Mouse (Mus musculus) kidney, adult 9 months (tissue): ENCODE measurements around the gene Surf2.

Experiments
- DNase-seq: peaks from one replicate; pipeline ENCODE4 v3.0.0; 2022

Surf2 gene

DNA sequence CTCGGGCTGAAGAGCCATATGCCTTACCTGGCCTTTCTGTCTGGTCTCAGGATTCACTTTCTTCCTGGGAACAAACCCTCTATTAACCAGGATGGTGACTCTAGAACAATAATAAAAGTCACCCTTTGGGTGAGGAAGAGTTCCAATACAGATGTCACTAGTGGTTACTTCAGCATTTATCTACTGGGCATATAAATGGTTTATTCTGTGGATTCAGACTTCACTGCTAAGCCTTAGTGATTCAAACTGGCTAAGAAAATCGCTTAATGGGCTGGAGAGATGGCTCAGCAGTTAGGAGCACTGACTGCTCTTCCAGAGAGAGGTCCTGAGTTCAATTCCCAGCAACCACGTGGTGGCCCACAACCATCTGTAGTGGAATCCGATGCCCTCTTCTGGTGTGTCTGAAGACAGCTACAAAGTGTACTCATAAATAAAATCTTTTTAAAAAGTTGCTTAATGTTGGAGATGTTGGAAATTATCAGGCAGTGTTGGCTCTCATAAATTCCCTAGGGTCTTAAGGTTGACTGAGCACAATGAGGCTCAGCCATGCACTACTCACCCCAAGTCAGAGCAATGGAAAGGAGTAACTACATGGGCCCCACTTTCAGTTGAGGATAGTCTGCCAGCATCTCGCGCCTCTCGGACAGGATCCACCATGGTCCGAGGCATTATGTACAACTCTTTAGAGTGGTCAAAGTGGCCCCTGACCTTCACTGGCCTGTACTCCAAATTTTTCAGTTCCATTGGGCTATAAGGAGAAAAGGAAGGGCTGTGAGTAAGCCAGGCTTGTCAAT, 1.8 kb upstream of the Surf2 start:
- no peak for DNase-seq

DNA sequence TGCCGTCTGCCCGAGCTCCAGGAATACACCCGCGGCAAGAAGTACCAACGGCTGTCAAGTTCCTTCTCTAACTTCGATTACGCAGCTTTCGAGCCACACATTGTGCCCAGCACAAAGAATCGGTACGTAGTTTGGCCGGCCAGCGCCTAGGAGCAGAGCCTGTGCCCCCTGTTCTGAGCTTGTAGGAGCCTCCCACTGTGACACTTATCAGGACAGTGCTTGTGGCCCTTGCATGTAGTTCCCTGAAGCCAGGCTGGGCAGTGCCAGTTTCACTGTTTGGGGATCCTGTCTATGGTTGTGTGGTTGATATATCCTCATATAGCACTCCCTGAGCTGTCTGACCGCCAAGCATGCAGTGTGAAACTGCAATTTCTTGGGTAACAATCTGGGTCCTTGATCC, 571 bp downstream of the Surf2 start:
- DNase-seq, result no peak

DNA sequence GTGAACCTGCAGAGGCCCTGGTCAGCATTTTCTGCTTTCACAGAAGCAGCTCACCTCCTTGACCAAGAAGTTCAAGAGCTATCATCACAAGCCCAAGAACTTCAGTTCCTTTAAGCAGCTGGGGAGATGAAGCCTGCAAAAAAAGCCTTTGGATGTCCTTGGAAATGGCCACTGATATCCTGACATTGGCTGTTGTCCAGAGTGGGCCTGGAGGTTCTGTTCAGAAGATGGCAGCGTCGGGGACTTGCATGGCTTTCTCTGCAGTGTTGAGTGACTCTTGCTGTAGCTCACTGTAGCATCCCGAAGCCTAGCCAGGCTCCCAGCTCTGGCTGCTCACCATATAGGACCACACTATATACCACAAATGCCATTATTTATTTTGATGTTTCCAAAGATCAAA, 3.5 kb downstream of the Surf2 start:
- DNase-seq, result no peak

DNA sequence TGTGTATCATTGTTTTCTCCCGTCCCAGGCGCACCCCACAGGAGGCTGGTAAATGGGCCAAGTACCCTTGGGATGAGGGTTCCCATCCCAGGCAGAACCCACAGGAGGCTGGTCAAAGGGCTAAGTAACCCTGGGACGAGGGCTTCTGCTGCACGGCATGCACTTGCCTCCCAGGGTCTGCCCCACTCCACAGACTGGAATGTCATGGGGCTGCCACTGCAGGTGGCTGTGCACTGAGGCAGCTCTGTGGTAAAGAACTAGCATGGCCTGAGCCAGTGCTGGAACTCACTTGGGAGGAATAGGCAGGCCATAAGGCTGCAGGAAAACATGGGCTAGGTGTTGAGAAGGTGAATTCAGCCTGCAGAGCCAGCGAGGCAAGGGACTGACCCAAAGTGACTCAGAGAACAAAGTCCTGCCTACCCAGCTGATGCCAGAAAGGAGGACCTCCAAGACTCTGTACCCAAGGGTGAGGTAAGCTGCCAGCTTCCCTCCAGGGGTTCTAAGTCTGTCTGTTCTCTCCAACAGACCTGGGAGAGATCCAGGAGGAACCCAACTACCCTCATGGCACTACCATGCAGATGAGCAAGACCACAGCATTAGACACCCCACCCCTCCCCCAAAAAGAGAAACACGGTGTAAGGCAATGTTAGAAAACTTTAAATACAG, 4.2 kb downstream of the Surf2 start:
- peak; percentile 86 for DNase-seq

DNA sequence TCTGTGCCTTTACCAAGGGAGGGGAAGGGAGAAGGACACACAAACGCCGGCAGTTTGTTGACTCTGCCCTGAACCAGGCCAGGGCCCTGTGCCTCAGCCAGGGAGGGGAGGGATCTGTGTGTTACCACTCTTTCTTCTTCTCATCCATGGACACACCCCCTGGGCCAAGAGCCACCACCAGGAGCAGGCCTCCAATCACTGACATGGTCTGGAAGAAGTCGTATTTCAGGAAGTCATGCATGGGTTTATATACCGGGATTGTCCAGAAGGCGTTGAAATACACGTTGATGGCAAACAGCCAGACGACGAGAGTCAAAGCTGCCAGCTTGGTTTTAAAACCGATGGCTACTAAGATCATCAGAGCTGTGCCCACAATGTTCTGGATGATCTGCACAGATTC, 5.6 kb downstream of the Surf2 start:
- DNase-seq, result peak; percentile 66

- peak; percentile 57 for DNase-seq
These were observed 11.7 kb downstream of the Surf2 start for GRCm38 (mm10) chr2:26927745-26928476.

GRCm38 (mm10) chr2:26930390-26930789, 14.2 kb downstream of the Surf2 start:
- peak; percentile 82 for DNase-seq

GRCm38 (mm10) chr2:26932473-26933303, 16.5 kb downstream of the Surf2 start:
- peak; percentile 72 for DNase-seq

GRCm38 (mm10) chr2:26933304-26934055, 17.3 kb downstream of the Surf2 start, which contains the start of the genes Surf4 and Stkld1:
Gene Surf4 (minus strand): TSS chr2:26933928.
Gene Stkld1 (plus strand): TSS chr2:26934047.
- DNase-seq, result peak; percentile 97

- DNase-seq, result no peak
These were observed 19.1 kb downstream of the Surf2 start for GRCm38 (mm10) chr2:26935286-26935685.

- DNase-seq, result no peak
These were observed 20.3 kb downstream of the Surf2 start for GRCm38 (mm10) chr2:26936425-26936824.

- no peak for DNase-seq
These were observed 25.4 kb downstream of the Surf2 start for GRCm38 (mm10) chr2:26941539-26941938.

DNA sequence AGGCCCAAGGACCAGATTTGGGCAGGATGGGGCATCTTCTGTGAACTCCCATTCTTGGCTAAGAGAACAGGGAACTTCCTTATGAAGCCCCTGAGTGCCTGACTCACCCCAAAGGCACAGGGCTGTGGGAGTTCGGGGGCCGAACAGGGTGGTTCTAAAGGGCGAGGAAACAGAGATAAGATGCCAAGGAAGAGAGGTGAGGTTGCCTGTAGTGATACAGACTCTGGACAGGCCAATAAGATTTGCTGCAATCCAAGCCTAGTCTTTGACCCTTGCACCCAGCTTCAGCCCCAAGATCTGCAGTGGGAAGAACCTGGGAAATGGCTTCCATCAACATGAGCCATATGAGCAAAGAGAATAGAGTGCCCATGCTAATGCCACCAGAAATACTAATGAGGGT, 27.1 kb downstream of the Surf2 start:
- no peak for DNase-seq

DNA sequence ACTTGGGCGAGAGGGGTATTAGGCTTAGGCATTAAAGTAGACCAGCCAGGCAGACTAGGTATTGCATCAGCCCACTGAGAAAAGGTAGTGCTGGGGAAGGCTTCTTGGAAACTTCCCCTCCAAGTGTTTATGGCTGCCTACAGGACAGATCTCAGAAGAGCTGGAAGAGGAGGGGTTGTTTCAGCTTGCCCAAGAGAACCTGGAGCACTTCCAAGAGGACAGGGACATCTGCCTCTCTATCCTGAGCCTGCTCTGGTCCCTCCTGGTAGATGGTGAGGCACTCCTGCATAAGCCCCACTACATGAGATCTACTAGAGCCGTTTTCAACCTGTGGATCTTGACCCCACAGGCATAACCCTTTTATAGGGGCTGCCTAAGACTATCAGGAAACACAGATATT, 34.2 kb downstream of the Surf2 start:
- no peak for DNase-seq

- no peak for DNase-seq
These were observed 35.3 kb downstream of the Surf2 start for GRCm38 (mm10) chr2:26951346-26951905.

DNA sequence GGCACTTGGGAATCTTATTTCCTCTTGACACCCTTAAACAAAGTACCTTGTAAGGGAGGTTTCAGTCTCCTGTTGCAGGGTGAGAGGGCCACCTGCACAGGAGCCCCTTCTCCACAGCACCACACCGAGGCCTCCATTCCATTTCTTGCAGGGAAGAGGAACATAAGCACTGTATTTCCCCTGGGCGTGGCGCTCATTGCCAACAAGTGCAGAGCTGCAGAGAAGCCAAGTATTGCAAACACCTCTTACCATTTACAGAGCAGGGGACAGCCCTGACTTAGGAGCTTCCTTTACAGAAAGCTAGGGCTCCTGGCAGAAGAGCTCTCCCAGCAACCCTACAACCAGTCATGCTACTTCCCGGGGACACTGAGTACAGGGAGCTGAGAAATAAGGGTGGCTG, 36.0 kb downstream of the Surf2 start:
- DNase-seq, result no peak

GRCm38 (mm10) chr2:26952866-26953265, 36.7 kb downstream of the Surf2 start:
- no peak for DNase-seq

GRCm38 (mm10) chr2:26954735-26955395, 38.7 kb downstream of the Surf2 start:
- no peak for DNase-seq

- peak; percentile 40 for DNase-seq
These were observed 40.8 kb downstream of the Surf2 start for GRCm38 (mm10) chr2:26956811-26957487.

- peak; percentile 33 for DNase-seq
These were observed 41.3 kb downstream of the Surf2 start for GRCm38 (mm10) chr2:26957488-26957859.
